Mouse (Mus musculus): ENCODE data around the gene Vmn1r175.
"Not testable (repeated sequence)": the region's sequence is repeated elsewhere in the genome, so short reads cannot be mapped to it uniquely, and the experiment has no call there.

Vmn1r175 gene

GRCm38 (mm10) chr7:23810543-23810942 lies at the start of gene Vmn1r175:
Gene Vmn1r175, minus strand, starts transcription at chr7:23810643.
- not testable (repeated sequence) for DNase-seq

DNA sequence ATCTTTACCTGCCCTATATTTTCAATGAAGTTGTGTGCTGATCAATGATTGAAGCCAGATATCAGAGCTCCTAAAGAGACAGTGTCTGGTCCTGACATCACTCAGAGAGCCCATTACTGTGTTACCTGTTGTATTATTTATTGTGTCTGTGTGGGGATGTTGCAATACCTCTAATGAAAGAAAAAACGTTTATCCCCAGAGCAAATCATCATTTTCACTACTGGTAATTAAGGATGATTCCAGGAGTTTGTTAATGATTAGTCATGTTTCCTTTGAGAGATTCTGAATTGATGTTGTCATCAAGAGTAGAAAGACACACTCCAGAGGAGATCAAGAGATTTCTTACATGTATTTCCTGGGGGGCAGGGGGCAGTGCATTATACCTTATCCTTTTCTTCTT lies 26.8 kb upstream of the Vmn1r175 start, which contains the start of gene Vmn1r176:
TSS of gene Vmn1r176 (minus strand) at position 101 of the 400 bp plus-strand sequence.
- not testable (repeated sequence) for DNase-seq

GRCm38 (mm10) chr7:23784526-23784925 lies 25.9 kb downstream of the Vmn1r175 start:
- no peak for DNase-seq
